Mouse (Mus musculus) c-Kit-negative CD71-positive TER-119-positive erythroid progenitor cells, embryonic 14.5 days (primary cell): ENCODE results near the gene Zfp385c.
"Not testable (repeated sequence)": the region's sequence is repeated elsewhere in the genome, so short reads cannot be mapped to it uniquely, and the experiment has no call there.

Source experiments
- DNase-seq: peaks from one replicate; pipeline ENCODE4 v3.0.0-alpha.2; 2013; ENCODE audit warnings: low read depth, low spot score

Zfp385c gene

GRCm38 (mm10) chr11:100626701-100627195, 65.5 kb downstream of the Zfp385c start:
- DNase-seq: no peak

- no peak for DNase-seq
These were observed 66.2 kb downstream of the Zfp385c start for GRCm38 (mm10) chr11:100625754-100626700.

GRCm38 (mm10) chr11:100623867-100624266, 68.4 kb downstream of the Zfp385c start:
- no peak for DNase-seq

- DNase-seq: peak; percentile 81
These were observed 69.5 kb downstream of the Zfp385c start for GRCm38 (mm10) chr11:100622714-100623113.

- no peak for DNase-seq
These were observed 72.3 kb downstream of the Zfp385c start, which contains the start of gene Dnajc7 for GRCm38 (mm10) chr11:100619982-100620381. Gene Dnajc7, minus strand, starts transcription at chr11:100620168.

GRCm38 (mm10) chr11:100619485-100619975, 72.7 kb downstream of the Zfp385c start:
- DNase-seq: peak; percentile 86

- DNase-seq: no peak
These were observed 73.3 kb downstream of the Zfp385c start, which contains the start of gene Nkiras2 for GRCm38 (mm10) chr11:100618761-100619484. Gene Nkiras2, plus strand, starts transcription at chr11:100619244.

- DNase-seq: no peak
These were observed 74.8 kb downstream of the Zfp385c start for GRCm38 (mm10) chr11:100617480-100617879.

GRCm38 (mm10) chr11:100616836-100617235, 75.4 kb downstream of the Zfp385c start:
- DNase-seq: not testable (repeated sequence)

- no peak for DNase-seq
These were observed 75.9 kb downstream of the Zfp385c start for GRCm38 (mm10) chr11:100616332-100616731.

GRCm38 (mm10) chr11:100613241-100613640, 79.0 kb downstream of the Zfp385c start:
- no peak for DNase-seq

GRCm38 (mm10) chr11:100611627-100612026, 80.6 kb downstream of the Zfp385c start:
- no peak for DNase-seq

GRCm38 (mm10) chr11:100609997-100610680, 82.1 kb downstream of the Zfp385c start:
- no peak for DNase-seq

GRCm38 (mm10) chr11:100609355-100609996, 82.8 kb downstream of the Zfp385c start:
- no peak for DNase-seq

- no peak for DNase-seq
These were observed 83.5 kb downstream of the Zfp385c start for GRCm38 (mm10) chr11:100608796-100609195.

- no peak for DNase-seq
These were observed 85.1 kb downstream of the Zfp385c start for GRCm38 (mm10) chr11:100607121-100607520.

GRCm38 (mm10) chr11:100605451-100605850, 86.8 kb downstream of the Zfp385c start:
- no peak for DNase-seq

GRCm38 (mm10) chr11:100604321-100605005, 87.8 kb downstream of the Zfp385c start:
- no peak for DNase-seq

- DNase-seq: no peak
These were observed 88.4 kb downstream of the Zfp385c start for GRCm38 (mm10) chr11:100603813-100604212.

- DNase-seq: no peak
These were observed 89.1 kb downstream of the Zfp385c start for GRCm38 (mm10) chr11:100603155-100603554.
